Mouse (Mus musculus) ES-Bruce4 (cell line): Measurements from ENCODE around the gene Ubl4b.

Experiments used
- CTCF ChIP-seq: IDR thresholded peaks from one replicate; pipeline ENCODE4 v1.8.1; 2011; ENCODE audit warnings: low read depth, low read length
- EP300 ChIP-seq: IDR thresholded peaks from 2 replicates; pipeline ENCODE4 v1.6.1; 2011; ENCODE audit warnings: low read depth, low read length; ENCODE audit not compliant: insufficient read depth

DNA sequence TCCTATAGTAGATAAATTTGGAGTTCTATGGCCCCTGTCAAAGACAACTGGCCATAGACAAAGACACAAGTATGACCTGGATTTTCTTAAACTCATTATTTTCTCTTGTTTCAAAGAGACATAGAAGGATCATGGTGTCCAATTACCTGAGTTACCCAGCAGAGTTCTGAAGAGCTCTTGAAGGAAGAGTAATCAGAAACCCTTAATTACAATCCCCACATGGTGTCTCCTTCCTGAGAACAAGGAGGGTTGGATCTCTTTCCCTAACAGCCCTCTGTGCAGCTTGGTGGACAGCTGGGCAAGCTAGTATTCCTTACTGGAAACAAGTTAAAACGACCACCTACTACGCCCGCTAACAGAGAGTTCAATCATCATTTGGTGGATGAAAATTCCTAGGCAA, 43.5 kb downstream of the Ubl4b start:
- TF ChIP-seq EP300 = no peak
- TF ChIP-seq CTCF = no peak
